Mouse (Mus musculus) kidney, adult 2 months (tissue): ENCODE data around the gene Trim5.
"Not testable (repeated sequence)": the region's sequence is repeated elsewhere in the genome, so short reads cannot be mapped to it uniquely, and the experiment has no call there.

Source experiments
- CTCF ChIP-seq: fragments of 200-500 bp; conservative IDR thresholded peaks from 2 replicates; pipeline ENCODE4 v1.5.1; 2011; ENCODE audit warnings: low read depth, mild to moderate bottlenecking, control low read depth, low read length, moderate library complexity, mixed read lengths; ENCODE audit not compliant: insufficient read depth, insufficient read length
- POLR2A ChIP-seq: fragments of 200-500 bp; IDR thresholded peaks from one replicate; pipeline ENCODE4 v1.6.1; 2011; ENCODE audit warnings: low read depth, low read length, control low read depth

- not testable (repeated sequence) for TF ChIP-seq CTCF, POLR2A
Measured at GRCm38 (mm10) chr7:104287576-104288443, at the start of gene Trim5.
